Mouse (Mus musculus) A20 (cell line): ENCODE data around the gene Chd2.

ENCODE experiments used
- DNase-seq: peaks from one replicate; pipeline ENCODE4 v3.0.0-alpha.2; 2011; ENCODE audit warnings: low read depth, low spot score

The Chd2 gene

GRCm38 (mm10) chr7:73377307-73377706 is 164.3 kb downstream of the Chd2 start:
- no peak for DNase-seq
